Mouse (Mus musculus): ENCODE measurements at regions not wholly inside any gene's neighbourhood (a gene's known extent, or its start where the extent isn't known, plus 50 kb on each side); places are given as distances from the start of the nearest gene placed in this dataset.

- peak; percentile 91 for DNase-seq
These were observed 489.8 kb downstream of the Ccdc50 start for GRCm38 (mm10) chr16:27878499-27878898.

- peak; percentile 82 for DNase-seq
These were observed 490.3 kb downstream of the Ccdc50 start for GRCm38 (mm10) chr16:27878950-27879349.

GRCm38 (mm10) chr16:27884363-27884762 lies 495.7 kb downstream of the Ccdc50 start:
- DNase-seq = peak; percentile 70

GRCm38 (mm10) chr16:27906036-27906435 lies 517.4 kb downstream of the Ccdc50 start:
- no peak for DNase-seq

- DNase-seq = no peak
These were observed 526.8 kb downstream of the Ccdc50 start for GRCm38 (mm10) chr16:27915422-27915821.

- DNase-seq = peak; percentile 3
These were observed 537.1 kb downstream of the Ccdc50 start for GRCm38 (mm10) chr16:27925528-27926360.

GRCm38 (mm10) chr16:27926361-27926651 lies 537.6 kb downstream of the Ccdc50 start:
- DNase-seq = no peak

- DNase-seq = no peak
These were observed 560.6 kb downstream of the Ccdc50 start for GRCm38 (mm10) chr16:27949291-27949690.

GRCm38 (mm10) chr16:27949811-27950210 lies 561.1 kb downstream of the Ccdc50 start:
- DNase-seq = no peak

GRCm38 (mm10) chr16:27962811-27963210 lies 574.1 kb downstream of the Ccdc50 start:
- no peak for DNase-seq

GRCm38 (mm10) chr16:27978730-27979440 lies 590.2 kb downstream of the Ccdc50 start:
- DNase-seq = no peak

- DNase-seq = peak; percentile 50
These were observed 626.7 kb downstream of the Ccdc50 start for GRCm38 (mm10) chr16:28015276-28015897.

- no peak for DNase-seq
These were observed 629.6 kb downstream of the Ccdc50 start for GRCm38 (mm10) chr16:28018311-28018710.

- peak; percentile 5 for DNase-seq
These were observed 650.3 kb downstream of the Ccdc50 start for GRCm38 (mm10) chr16:28038954-28039353.

GRCm38 (mm10) chr16:28043046-28043445 lies 654.4 kb downstream of the Ccdc50 start:
- DNase-seq = peak; percentile 58

- DNase-seq = peak; percentile 60
These were observed 676.2 kb downstream of the Ccdc50 start for GRCm38 (mm10) chr16:28064785-28065301.

- no peak for DNase-seq
These were observed 669.8 kb downstream of the Fgf12 start for GRCm38 (mm10) chr16:28082891-28083649.

GRCm38 (mm10) chr16:28089489-28090134 lies 663.3 kb downstream of the Fgf12 start:
- DNase-seq = no peak

- peak; percentile 41 for DNase-seq
These were observed 648.4 kb downstream of the Fgf12 start for GRCm38 (mm10) chr16:28104255-28105076.

- no peak for DNase-seq
These were observed 647.8 kb downstream of the Fgf12 start for GRCm38 (mm10) chr16:28105085-28105484.

- no peak for DNase-seq
These were observed 647.0 kb downstream of the Fgf12 start for GRCm38 (mm10) chr16:28105866-28106265.
